Mouse (Mus musculus) kidney, postnatal 4 days (tissue): ENCODE measurements around the gene Larp1b.

Experiments used
- DNase-seq, 2 experiments: peaks; one replicate each; pipeline ENCODE4 v3.0.0; 2021; ENCODE audit warnings: mixed read lengths in 2 of 2

The Larp1b gene

DNA sequence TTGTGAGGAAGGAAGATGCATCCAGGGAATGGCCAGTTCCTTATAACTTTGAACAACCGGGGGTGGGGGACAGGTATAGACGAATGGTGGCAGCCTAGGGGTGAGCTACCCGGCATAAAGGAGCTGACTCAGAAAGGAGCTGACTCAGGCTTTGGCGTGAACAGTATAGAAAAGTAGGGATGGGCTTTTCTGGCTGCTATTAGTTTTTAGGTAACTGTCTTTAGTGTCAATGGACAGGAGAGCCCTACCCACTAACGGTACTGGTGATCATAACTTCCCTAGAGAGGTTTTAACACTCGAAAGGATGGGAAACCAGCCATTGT, 134.1 kb downstream of the Larp1b start:
- DNase-seq, result no peak

DNA sequence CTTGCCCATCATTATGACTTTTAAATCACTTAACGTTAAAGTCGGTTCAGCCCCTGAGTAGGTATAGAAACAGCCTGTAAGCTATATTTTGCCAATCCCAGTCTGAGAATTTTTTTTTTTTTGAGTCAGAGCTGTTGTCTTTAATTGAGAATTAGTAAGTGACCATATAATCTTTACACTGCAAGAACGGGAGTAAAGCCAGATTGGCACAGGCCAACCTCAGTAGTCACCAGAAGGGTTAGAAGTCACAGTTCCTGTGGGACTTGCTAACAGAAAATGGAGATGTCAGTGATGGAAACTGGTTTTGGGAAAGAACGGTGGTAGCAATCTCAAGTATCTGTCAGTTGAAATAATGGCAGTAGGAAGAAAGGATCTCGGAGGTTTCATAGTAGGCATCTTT, 134.8 kb downstream of the Larp1b start:
- no peak for DNase-seq

DNA sequence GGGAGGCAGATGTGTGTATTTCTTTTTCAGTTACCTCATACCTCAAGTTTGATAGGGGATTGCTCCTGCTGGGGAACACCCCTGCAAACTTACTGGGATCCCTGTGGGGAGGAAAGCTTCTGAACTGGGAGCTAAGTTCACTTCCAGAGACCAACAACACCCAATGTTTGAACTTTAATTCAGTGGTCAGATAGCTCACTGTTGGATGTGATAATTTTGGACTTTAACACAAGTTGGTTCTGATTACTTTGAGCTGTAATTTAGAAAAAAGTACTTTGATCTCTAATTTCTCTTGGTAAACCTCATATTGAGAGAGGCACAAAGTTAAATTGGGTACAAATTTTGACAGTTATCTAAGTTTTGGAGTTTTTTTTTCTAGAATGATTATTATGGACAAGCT, 137.4 kb downstream of the Larp1b start:
- no peak for DNase-seq
